Mouse (Mus musculus): ENCODE data around the gene Itpripl1. TPM values are rescaled to one million over a fixed set of nuclear protein-coding genes. Genes with fewer than 3 reads are reported as not detected.
A peak's percentile ranks its signal among the peaks of the same experiment; 100 is the strongest.
"Not testable (repeated sequence)": the region's sequence is repeated elsewhere in the genome, so short reads cannot be mapped to it uniquely, and the experiment has no call there.

The Itpripl1 gene
- polyA plus RNA-seq (2015; fragmentation: Nextera tagmentation; extraction: Ambion mirVana), result 12.1 and 14.8 TPM in 2 replicates

DNA sequence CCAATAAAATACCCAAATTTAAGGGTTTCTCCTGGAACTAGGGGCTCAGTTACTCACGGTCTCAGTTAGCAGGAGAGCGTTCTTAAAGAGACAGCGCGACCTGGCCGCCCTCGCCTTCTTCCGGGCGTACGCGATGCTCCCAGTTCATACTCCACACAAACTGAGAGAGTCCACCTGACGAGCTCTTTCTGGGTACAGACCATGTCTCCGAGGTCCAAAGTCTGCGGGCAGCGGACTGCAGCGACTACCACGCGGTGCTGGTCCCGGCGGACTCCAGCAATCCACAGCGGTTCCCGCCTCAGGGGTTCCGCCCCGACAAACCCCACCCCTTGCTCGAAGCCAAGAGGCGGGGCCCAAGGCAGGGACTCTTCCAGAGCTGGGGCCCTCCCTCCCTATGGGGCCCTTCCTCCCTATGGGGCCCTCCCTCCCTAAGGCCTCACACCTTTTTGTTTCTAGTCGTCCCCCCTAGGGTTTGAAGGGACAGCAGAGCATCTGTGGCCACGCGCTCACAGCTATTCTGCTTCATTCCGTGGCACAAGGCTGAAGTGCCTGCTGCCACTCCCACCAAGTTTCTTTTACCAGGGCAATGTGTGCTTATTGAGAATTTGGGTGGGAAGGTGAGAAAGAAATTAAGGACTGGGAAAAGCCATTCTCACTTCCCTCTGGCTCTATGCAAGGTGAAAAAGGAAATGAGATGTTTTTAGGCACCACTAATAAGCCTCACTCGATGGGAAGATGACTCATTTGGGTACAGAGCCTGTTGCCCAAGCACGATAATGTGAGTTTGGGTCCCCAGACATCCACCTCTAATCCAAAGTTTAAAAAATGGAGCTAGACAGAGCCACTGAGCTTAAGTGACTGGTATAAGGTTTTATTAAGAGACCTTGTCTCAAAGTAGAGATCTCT, at the start of gene Itpripl1:
Itpripl1 (minus strand) TSS at position 285 of the 906 bp plus-strand sequence.
- Histone ChIP-seq H3K36me3 (no peaks in the 10 kb centered on the region), H3K4me3 (replicated peaks) (peak within 1 kb of the TSS; percentile 62), H3K27ac (replicated peaks) (no peak within 1 kb of the TSS), H3K27me3 (replicated peaks) (no peaks in the 10 kb centered on the region), H3K9ac (replicated peaks) (peak within 1 kb of the TSS; percentile 59), H3K9me3 (replicated peaks) (no peaks in the 10 kb centered on the region), H3K4me1 (peaks cover 20% of the 10 kb centered on the region), H3K4me2 (peak within 1 kb of the TSS; percentile 95)
- 3% methylated on average over 31 of the region's 31 CpGs for WGBS
- peak; percentile 87 for ATAC-seq (ENCODE audit: low FRiP score)

DNA sequence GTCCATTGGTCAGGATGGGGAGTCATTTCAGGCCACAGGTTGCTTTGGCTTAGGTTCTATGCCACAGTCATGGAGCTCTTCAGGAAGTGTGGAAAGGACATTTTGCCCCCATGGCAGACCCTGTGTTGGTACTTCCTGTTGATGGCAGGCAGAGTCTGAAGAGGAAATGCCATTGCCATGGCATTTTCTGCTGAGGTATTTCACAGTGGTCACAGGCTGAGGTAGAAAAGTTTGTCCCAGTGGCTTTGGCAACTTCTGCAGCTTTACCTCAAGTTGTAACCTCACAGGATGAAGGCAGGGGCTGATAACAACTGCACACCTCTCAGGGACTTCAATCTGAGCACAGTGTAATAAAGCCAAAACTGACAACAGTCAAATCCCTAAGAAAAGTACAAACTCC, 46.3 kb upstream of the Itpripl1 start:
- Histone ChIP-seq H3K9me3 (replicated peaks) (no peaks in the 10 kb centered on the region), H3K27me3 (replicated peaks) (no peaks in the 10 kb centered on the region; the same call in none of the 2 replicates), H3K36me3 (no peaks in the 10 kb centered on the region), H3K4me1 (no peaks in the 10 kb centered on the region), H3K27ac (replicated peaks) (no peak overlapping the region), H3K4me2 (no peak overlapping the region), H3K9ac (replicated peaks) (no peak overlapping the region), H3K4me3 (replicated peaks) (no peak overlapping the region)
- no peak for ATAC-seq (ENCODE audit: low FRiP score)

DNA sequence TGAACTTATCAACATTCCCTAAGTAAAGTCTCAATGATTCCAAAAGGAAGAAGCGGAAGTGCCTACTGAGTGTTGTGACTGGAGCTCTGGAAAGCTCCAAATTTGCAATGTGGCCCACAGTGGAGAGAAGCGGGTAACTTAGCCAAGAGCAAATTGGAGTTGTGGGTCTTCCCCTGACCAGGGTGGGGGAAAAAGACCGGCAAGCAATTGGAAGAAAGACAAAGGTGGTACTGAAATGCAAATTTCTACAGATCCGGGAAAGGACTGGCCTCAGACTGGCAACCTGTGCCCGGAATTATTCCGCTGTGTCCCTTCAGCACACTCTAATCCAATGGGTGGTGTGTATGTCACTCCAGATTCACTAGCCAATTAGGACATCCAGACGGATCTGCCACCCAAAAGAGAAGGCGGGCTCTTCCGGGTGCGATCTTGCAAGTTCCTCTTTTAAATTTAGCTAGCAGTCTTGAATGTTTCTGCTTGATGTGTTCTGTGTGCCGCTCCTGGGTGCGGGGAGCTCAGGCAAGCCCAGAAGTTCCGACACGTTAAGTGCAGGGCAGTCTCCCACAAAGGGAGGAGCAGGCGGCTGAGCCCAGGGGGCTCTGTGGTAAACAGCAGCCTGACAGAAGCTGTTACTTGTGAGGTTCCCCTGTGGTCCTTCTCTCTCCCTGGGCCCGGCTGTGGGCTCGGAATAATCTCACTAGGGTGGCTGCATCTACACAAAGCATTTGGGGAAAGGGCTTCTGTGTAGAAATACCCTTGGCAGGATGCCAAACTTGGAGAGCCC, 39.5 kb upstream of the Itpripl1 start:
- H3K4me2 ChIP-seq, result peak overlapping the region; percentile 80
- H3K4me1 ChIP-seq, result peaks cover 9% of the 10 kb centered on the region
- WGBS, result 3% methylated on average over 17 of the region's 17 CpGs
- H3K9ac ChIP-seq (replicated peaks), result peak overlapping the region; percentile 59
- H3K27me3 ChIP-seq (replicated peaks), result peaks cover 15% of the 10 kb centered on the region
- peak; percentile 100 for ATAC-seq (ENCODE audit: low FRiP score)
- H3K4me3 ChIP-seq (replicated peaks), result peak overlapping the region; percentile 56
- no peaks in the 10 kb centered on the region for H3K9me3 ChIP-seq (replicated peaks)
- H3K36me3 ChIP-seq, result no peaks in the 10 kb centered on the region
- H3K27ac ChIP-seq (replicated peaks), result peak overlapping the region; percentile 87

DNA sequence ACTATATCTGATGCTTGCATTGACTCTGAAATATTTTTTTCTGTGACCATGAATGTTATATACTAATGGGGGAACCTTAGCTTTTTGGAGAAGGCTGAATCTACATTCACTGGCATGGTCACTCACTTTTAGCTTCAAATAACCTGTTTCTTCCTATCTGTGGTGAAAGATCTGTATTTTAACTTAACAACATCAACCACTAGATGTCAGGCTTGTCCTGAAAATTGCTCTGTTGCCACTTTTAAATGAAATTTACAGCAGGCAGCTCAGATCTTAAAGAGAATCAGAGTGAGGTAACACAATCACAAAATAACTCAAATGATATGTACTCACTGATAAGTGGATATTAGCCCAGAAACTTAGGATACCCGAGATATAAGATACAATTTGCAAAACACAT, 23.0 kb upstream of the Itpripl1 start:
- not testable (repeated sequence) for H3K4me1 ChIP-seq; H3K4me3 ChIP-seq (replicated peaks); H3K36me3 ChIP-seq; H3K4me2 ChIP-seq; H3K9me3 ChIP-seq (replicated peaks); H3K27me3 ChIP-seq (replicated peaks); H3K27ac ChIP-seq (replicated peaks); ATAC-seq (ENCODE audit: low FRiP score); H3K9ac ChIP-seq (replicated peaks)
- 7% methylated on average over 1 of the region's 1 CpGs for WGBS

DNA sequence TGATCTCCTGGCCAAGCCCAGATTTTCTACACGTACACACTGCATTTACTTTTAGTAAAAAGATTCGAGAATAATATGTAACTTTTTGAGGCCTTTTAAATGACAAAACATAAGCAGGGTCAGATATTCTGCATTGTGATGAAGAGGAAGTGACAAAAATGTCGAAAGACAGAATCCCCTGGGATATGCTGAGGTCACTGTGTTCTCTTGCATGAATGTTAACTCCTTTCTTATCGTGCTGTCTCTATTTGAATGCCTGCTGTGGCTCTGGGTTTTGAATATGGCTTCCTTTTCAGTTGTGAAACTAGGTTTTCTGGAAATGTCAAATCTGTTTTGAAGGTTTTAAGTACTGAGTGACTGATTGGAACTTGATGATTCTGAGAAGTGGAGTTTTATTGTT, 22.4 kb upstream of the Itpripl1 start:
- H3K4me3 ChIP-seq (replicated peaks), result no peak overlapping the region
- WGBS, result 67% methylated on average over 4 of the region's 4 CpGs
- H3K9ac ChIP-seq (replicated peaks), result no peak overlapping the region
- no peak overlapping the region for H3K27ac ChIP-seq (replicated peaks)
- no peaks in the 10 kb centered on the region for H3K9me3 ChIP-seq (replicated peaks)
- H3K27me3 ChIP-seq (replicated peaks), result no peaks in the 10 kb centered on the region; the same call in 1 of the 2 replicates
- no peak overlapping the region for H3K4me2 ChIP-seq
- no peak for ATAC-seq (ENCODE audit: low FRiP score)
- H3K4me1 ChIP-seq, result no peaks in the 10 kb centered on the region
- no peaks in the 10 kb centered on the region for H3K36me3 ChIP-seq

DNA sequence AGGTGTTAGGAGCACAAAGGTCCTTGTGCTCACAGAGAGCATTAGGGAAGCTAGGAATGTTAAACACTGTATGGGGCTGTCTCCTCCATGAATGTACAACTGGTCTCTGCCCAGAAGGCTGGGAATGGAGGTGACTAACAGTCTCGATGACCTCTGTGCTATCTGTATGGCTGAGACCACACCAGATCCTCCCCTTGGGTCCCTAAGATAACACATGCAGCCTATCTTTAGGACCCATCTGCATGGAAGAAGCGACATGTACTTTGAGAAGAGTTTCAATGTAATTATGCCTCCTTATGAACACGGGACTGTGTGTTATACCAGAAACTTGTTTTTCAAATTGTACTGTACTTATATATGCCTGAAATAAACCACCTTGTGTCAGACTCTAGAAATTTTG, 2.5 kb upstream of the Itpripl1 start:
- ATAC-seq (ENCODE audit: low FRiP score), result no peak

DNA sequence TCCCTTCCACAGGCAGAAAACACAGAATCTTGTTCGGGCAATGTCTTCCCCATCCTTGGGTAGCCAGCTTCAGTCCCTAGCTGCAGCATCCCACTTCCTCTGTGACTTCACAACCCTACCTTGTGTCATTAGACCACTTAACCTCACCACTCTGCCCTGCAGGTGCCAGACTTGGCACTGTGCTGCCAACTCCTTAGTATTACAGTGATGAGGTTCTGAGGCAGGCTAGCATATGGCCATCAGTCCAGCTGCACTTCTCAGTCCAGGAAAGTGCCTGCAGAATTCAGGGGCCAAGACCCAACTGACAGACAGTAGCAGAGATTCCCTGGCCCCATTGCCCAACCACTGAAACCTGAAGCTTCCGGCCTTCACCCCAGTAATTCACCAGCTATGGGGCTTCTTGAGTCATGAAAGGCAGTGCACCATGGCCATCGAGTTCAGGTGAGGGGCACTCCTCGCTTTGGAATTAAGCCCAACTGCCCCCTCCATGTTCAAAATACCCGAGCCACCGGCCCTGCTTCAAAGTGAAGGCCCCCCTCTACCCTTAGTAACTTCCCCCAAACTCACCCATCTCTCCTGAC, 575 bp downstream of the Itpripl1 start:
- WGBS, result 14% methylated on average over 6 of the region's 6 CpGs
- peaks cover 20% of the 10 kb centered on the region for H3K4me1 ChIP-seq
- ATAC-seq (ENCODE audit: low FRiP score), result peak; percentile 35; the same call in 1 of the 2 replicates
- H3K27me3 ChIP-seq (replicated peaks), result no peaks in the 10 kb centered on the region
- H3K4me2 ChIP-seq, result peak overlapping the region; percentile 95
- peak overlapping the region; percentile 59 for H3K9ac ChIP-seq (replicated peaks)
- H3K9me3 ChIP-seq (replicated peaks), result no peaks in the 10 kb centered on the region
- H3K36me3 ChIP-seq, result no peaks in the 10 kb centered on the region
- H3K27ac ChIP-seq (replicated peaks), result no peak overlapping the region
- peak overlapping the region; percentile 62 for H3K4me3 ChIP-seq (replicated peaks)

More for the DNA sequence above, 2.5 kb upstream of the Itpripl1 start:
- Histone ChIP-seq H3K4me1 (peaks cover 20% of the 10 kb centered on the region), H3K4me3 (replicated peaks) (no peak overlapping the region), H3K9me3 (replicated peaks) (no peaks in the 10 kb centered on the region), H3K27ac (replicated peaks) (no peak overlapping the region), H3K4me2 (no peak overlapping the region), H3K36me3 (no peaks in the 10 kb centered on the region), H3K9ac (replicated peaks) (no peak overlapping the region), H3K27me3 (replicated peaks) (no peaks in the 10 kb centered on the region)
- WGBS, result 93% methylated on average over 3 of the region's 3 CpGs

DNA sequence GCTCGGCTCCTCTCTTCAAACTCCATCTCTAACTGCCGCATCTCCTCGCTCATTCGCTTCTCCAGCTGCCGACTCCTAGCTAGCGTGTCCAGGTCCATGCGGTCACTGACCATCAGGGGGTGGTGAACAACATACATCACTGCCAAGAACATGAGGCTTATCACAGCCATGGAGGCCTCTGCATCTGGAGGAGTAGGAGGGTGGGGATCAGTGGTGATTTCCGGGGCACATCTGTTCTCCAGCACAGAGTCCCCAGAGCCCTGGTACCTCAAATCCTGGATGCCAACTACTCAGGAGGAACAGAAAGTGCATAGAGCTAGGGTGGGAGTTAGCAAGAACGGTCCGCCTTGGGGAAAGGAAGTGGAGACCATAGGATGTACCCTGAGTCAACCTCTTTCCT, 1.2 kb downstream of the Itpripl1 start:
- no peak for ATAC-seq (ENCODE audit: low FRiP score)
- 87% methylated on average over 10 of the region's 10 CpGs for WGBS
- Histone ChIP-seq H3K4me3 (replicated peaks) (no peak overlapping the region; the same call in 1 of the 2 replicates), H3K36me3 (no peaks in the 10 kb centered on the region), H3K4me2 (peak overlapping the region; percentile 95), H3K27me3 (replicated peaks) (no peaks in the 10 kb centered on the region), H3K4me1 (peaks cover 22% of the 10 kb centered on the region), H3K9ac (replicated peaks) (no peak overlapping the region), H3K9me3 (replicated peaks) (no peaks in the 10 kb centered on the region), H3K27ac (replicated peaks) (no peak overlapping the region)

DNA sequence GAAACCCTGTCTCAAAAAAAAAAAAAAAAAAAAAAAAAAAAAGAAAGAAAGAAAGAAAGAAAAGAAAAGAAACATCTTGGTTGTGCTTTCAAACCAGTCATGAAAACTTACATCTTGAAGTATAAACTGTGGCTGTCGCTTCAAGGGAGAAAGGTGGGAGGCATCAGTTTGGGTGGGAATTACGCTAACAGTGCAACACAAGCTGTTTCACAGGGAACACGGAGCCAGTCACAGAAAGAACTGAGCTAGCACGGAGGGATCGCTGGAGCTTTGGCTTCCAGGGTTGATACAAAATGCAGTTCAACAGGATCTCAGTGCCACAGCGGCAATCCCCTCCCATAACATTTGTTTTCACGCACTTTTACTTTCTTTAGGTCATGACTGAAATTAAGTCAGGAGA, 3.2 kb downstream of the Itpripl1 start:
- H3K9me3 ChIP-seq (replicated peaks), result no peaks in the 10 kb centered on the region
- no peak overlapping the region for H3K27ac ChIP-seq (replicated peaks)
- H3K27me3 ChIP-seq (replicated peaks), result no peaks in the 10 kb centered on the region
- H3K4me1 ChIP-seq, result peaks cover 28% of the 10 kb centered on the region
- WGBS, result 98% methylated on average over 7 of the region's 7 CpGs
- no peak overlapping the region for H3K4me2 ChIP-seq
- ATAC-seq (ENCODE audit: low FRiP score), result no peak
- no peak overlapping the region for H3K9ac ChIP-seq (replicated peaks)
- no peak overlapping the region for H3K4me3 ChIP-seq (replicated peaks)
- no peaks in the 10 kb centered on the region for H3K36me3 ChIP-seq

DNA sequence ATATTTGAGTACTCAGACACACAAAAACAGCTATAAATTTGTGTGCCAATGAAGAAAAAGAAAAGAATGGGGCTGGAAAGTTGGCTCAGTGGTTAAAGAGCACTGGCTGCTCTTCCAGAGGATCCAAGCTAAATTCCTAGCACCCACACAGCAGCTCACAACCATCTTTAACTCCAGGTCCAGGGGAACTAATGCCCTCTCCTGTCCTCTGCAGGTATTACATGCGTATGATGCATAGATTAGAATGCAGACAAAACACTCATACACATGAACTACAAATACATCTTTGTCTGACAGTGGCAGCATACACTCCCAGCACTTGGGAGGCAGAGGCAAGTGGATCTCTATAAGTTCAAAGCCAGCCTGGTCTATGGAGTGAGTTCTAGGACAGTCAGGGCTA, 3.6 kb downstream of the Itpripl1 start:
- Histone ChIP-seq H3K36me3 (no peaks in the 10 kb centered on the region), H3K4me2 (no peak overlapping the region), H3K9ac (replicated peaks) (no peak overlapping the region), H3K4me1 (peaks cover 31% of the 10 kb centered on the region), H3K27me3 (replicated peaks) (no peaks in the 10 kb centered on the region), H3K27ac (replicated peaks) (no peak overlapping the region), H3K4me3 (replicated peaks) (no peak overlapping the region), H3K9me3 (replicated peaks) (no peaks in the 10 kb centered on the region)
- 91% methylated on average over 1 of the region's 1 CpGs for WGBS
- ATAC-seq (ENCODE audit: low FRiP score), result no peak

DNA sequence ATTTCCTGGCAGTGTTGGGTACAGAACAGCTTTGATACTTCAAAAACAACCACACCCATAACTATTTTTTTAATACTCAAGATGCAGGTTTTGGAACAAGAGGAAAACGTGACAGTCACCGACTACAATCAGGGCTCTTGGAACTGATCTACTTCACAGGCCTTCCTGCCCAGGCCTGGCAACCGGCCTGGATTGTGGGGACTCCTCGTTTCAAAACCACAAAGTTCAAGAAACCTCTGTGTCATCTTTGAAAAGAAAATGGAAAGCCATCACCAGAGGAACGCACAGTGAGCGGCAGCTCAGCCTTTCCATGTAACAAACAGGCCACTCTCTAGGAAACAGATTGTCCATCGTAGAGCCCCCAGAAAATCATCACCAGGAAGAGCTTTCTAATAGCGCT, 4.1 kb downstream of the Itpripl1 start:
- ATAC-seq (ENCODE audit: low FRiP score), result no peak
- 91% methylated on average over 8 of the region's 8 CpGs for WGBS
- Histone ChIP-seq H3K9ac (replicated peaks) (no peak overlapping the region), H3K27me3 (replicated peaks) (no peaks in the 10 kb centered on the region), H3K36me3 (no peaks in the 10 kb centered on the region), H3K4me1 (peaks cover 36% of the 10 kb centered on the region), H3K27ac (replicated peaks) (no peak overlapping the region), H3K4me2 (no peak overlapping the region), H3K9me3 (replicated peaks) (no peaks in the 10 kb centered on the region), H3K4me3 (replicated peaks) (no peak overlapping the region)

All from neural tube, embryonic 15.5 days (tissue).